Comparison of ENCODE assay signal across 8 mouse cellular contexts in the genomic region with DNA sequence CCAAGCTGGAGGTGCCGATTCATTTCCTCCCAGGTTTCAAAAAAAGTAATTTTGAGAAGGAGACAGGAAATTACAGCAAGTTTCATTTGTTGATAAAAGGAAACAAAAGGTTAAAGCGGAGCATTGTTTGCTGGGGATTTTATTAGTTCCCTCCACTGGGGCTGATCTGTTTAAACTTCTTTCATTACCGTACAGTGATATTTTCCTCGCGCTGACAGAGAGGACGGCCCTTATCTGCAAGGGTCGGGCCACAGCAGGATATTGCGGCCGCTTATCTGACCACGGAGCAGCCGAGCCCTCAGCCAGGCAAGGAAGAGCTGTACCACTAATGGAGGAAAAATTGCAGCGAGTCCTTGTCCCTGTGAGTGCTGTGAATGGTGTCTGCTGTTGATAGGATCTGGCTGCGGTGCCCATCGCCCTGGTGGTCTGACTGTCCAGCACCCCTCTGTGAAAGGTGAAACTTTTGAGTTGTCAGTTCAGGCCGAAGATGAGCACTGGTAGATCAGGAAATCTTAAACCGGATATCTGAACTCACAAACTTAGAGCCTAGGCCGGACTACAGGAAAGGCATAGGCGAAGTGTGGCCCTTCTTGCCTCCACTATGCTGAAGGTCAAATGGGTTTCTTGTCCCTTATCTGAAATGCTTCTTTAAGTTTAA. TPM values are rescaled to one million over a fixed set of nuclear protein-coding genes. Genes with fewer than 3 reads are reported as not detected.
DNase-seq lines count a peak whose midpoint lies in the region; ATAC-seq and TF ChIP-seq lines count a peak whose summit lies in the region.

No protein-coding gene starts in this region.

- H3K27me3 ChIP-seq in heart, postnatal 0 days (ENCODE audit: control insufficient read depth, insufficient read depth, low read length) = no peaks in the 10 kb centered on the region
- H3K27me3 ChIP-seq in neural tube, embryonic 13.5 days = no peaks in the 10 kb centered on the region

- 7% methylated on average over 18 of the region's 18 CpGs for WGBS in heart, postnatal 0 days
- WGBS in neural tube, embryonic 13.5 days = 45% methylated on average over 18 of the region's 18 CpGs

- H3K9ac ChIP-seq in heart, postnatal 0 days (replicated peaks; ENCODE audit: low read depth, low read length) = peak overlapping the region; percentile 55
- 0 out of 2 replicates have a peak overlapping the region, but pooled peaks have one; percentile 23 for H3K9ac ChIP-seq in neural tube, embryonic 13.5 days

- ATAC-seq in heart, postnatal 0 days (ENCODE audit: insufficient read depth, low read depth) = peak; percentile 64
- ATAC-seq in neural tube, embryonic 13.5 days (ENCODE audit: low read depth) = no peak

- peak overlapping the region; percentile 18 for H3K4me3 ChIP-seq in heart, postnatal 0 days (ENCODE audit: low read depth, low read length)
- no peak overlapping the region for H3K4me3 ChIP-seq in neural tube, embryonic 13.5 days

- peak; percentile 61 to 85 for DNase-seq in adrenal gland, adult (ENCODE audit: inconsistent age in 2 of 2, low spot score in 1 of 2)
- DNase-seq in adrenal gland, adult 18-20 months (ENCODE audit: low spot score in 2 of 2) = no peak
- DNase-seq in adrenal gland, postnatal 36 days = peak; percentile 50 to 56
- no peak for DNase-seq in heart, postnatal 0 days (ENCODE audit: low spot score)
- peak; percentile 91 for DNase-seq in liver
- DNase-seq in frontal cortex, postnatal 25 days (ENCODE audit: low spot score in 2 of 2) = no peak
- no peak for DNase-seq in thymus, postnatal 0 days (ENCODE audit: low spot score)

- peaks cover 56% of the 10 kb centered on the region for H3K4me1 ChIP-seq in heart, postnatal 0 days (ENCODE audit: control insufficient read depth, insufficient read depth)
- H3K4me1 ChIP-seq in neural tube, embryonic 13.5 days (replicated peaks) = peaks cover 25% of the 10 kb centered on the region

- no peaks in the 10 kb centered on the region for H3K36me3 ChIP-seq in heart, postnatal 0 days (replicated peaks; ENCODE audit: control insufficient read depth, insufficient read depth, low read length)
- no peaks in the 10 kb centered on the region for H3K36me3 ChIP-seq in neural tube, embryonic 13.5 days

- H3K27ac ChIP-seq in heart, postnatal 0 days (ENCODE audit: low read depth) = peak overlapping the region; percentile 81
- no peak overlapping the region; the same call in 1 of the 2 replicates for H3K27ac ChIP-seq in neural tube, embryonic 13.5 days (replicated peaks)

- no peak for TF ChIP-seq CTCF in heart, postnatal 0 days (IDR thresholded peaks at IDR 0.05; ENCODE audit: low read depth)

- no peaks in the 10 kb centered on the region for H3K9me3 ChIP-seq in heart, postnatal 0 days (replicated peaks; ENCODE audit: control insufficient read depth, low read length)
- no peaks in the 10 kb centered on the region for H3K9me3 ChIP-seq in neural tube, embryonic 13.5 days

- no peak for TF ChIP-seq EP300 in heart, postnatal 0 days (IDR thresholded peaks at IDR 0.05; ENCODE audit: low read depth)

- H3K4me2 ChIP-seq in heart, postnatal 0 days (ENCODE audit: low read depth, low read length) = peak overlapping the region; percentile 53
- H3K4me2 ChIP-seq in neural tube, embryonic 13.5 days = peak overlapping the region; percentile 34

RNA-seq across cellular contexts. Expression of a gene that starts 28.1 kb away (rescaled TPM):
- total RNA-seq in adrenal gland, adult 18-20 months (2021) = 1 to 10 TPM; 1.3 TPM
- 1 to 10 TPM; 3.4 to 3.7 TPM for total RNA-seq in adrenal gland, postnatal 36 days (2021)
- 10.8 and 11.4 TPM in 2 replicates for total RNA-seq in heart, postnatal 0 days (2014; rRNA removed; ENCODE audit: low replicate concordance)
- polyA plus RNA-seq in heart, postnatal 0 days (2015; fragmentation: Nextera tagmentation; extraction: Ambion mirVana) = 11.6 and 12.0 TPM in 2 replicates
- polyA plus RNA-seq in neural tube, embryonic 13.5 days (2015; fragmentation: Nextera tagmentation; extraction: Ambion mirVana) = 13.5 and 15.5 TPM in 2 replicates
- 62.4 and 65.6 TPM in 2 replicates for polyA plus RNA-seq in thymus, postnatal 0 days (2015; fragmentation: Nextera tagmentation; extraction: Ambion mirVana)

Comparison
In these comparisons a context has a peak if more than half of its experiments do, and no peak if none do; other contexts are left out.
1. DNase-seq: peak in adrenal gland, adult (2 of 2), adrenal gland, postnatal 36 days (2 of 2) and liver (single experiment); none in adrenal gland, adult 18-20 months (0 of 2), heart, postnatal 0 days (single experiment), frontal cortex, postnatal 25 days (0 of 2) and thymus, postnatal 0 days (single experiment).